Mouse (Mus musculus): ENCODE data around the gene Trp73. TPM values are rescaled to one million over a fixed set of nuclear protein-coding genes. Genes with fewer than 3 reads are reported as not detected.

Trp73 gene
- polyA plus RNA-seq, 1 experiment from 2014 or later: 0.04 TPM

- WGBS: 73% methylated on average over 7 of the region's 7 CpGs
- no peaks in the 10 kb centered on the region for H3K27me3 ChIP-seq (replicated peaks)
- H3K36me3 ChIP-seq: peaks cover 84% of the 10 kb centered on the region
- H3K4me1 ChIP-seq (replicated peaks): peaks cover 25% of the 10 kb centered on the region
- no peak for ATAC-seq (ENCODE audit: insufficient number of reproducible peaks, low FRiP score)
- H3K9ac ChIP-seq: no peak overlapping the region
- no peaks in the 10 kb centered on the region for H3K9me3 ChIP-seq (replicated peaks)
- H3K4me2 ChIP-seq: no peak overlapping the region
- H3K4me3 ChIP-seq: no peak overlapping the region
- H3K27ac ChIP-seq (ENCODE audit: poor library complexity, severe bottlenecking): no peak overlapping the region
Observed at GRCm38 (mm10) chr4:154019571-154019970, 120.4 kb downstream of the Trp73 start.

GRCm38 (mm10) chr4:154015476-154015875 is 124.5 kb downstream of the Trp73 start:
- H3K27me3 ChIP-seq (replicated peaks): no peaks in the 10 kb centered on the region
- H3K4me3 ChIP-seq: no peak overlapping the region
- H3K36me3 ChIP-seq: peaks cover 65% of the 10 kb centered on the region
- no peak for ATAC-seq (ENCODE audit: insufficient number of reproducible peaks, low FRiP score)
- 93% methylated on average over 11 of the region's 11 CpGs for WGBS
- no peaks in the 10 kb centered on the region for H3K9me3 ChIP-seq (replicated peaks)
- no peak overlapping the region for H3K9ac ChIP-seq
- H3K4me2 ChIP-seq: no peak overlapping the region
- H3K4me1 ChIP-seq (replicated peaks): peaks cover 18% of the 10 kb centered on the region
- H3K27ac ChIP-seq (ENCODE audit: poor library complexity, severe bottlenecking): no peak overlapping the region

DNA sequence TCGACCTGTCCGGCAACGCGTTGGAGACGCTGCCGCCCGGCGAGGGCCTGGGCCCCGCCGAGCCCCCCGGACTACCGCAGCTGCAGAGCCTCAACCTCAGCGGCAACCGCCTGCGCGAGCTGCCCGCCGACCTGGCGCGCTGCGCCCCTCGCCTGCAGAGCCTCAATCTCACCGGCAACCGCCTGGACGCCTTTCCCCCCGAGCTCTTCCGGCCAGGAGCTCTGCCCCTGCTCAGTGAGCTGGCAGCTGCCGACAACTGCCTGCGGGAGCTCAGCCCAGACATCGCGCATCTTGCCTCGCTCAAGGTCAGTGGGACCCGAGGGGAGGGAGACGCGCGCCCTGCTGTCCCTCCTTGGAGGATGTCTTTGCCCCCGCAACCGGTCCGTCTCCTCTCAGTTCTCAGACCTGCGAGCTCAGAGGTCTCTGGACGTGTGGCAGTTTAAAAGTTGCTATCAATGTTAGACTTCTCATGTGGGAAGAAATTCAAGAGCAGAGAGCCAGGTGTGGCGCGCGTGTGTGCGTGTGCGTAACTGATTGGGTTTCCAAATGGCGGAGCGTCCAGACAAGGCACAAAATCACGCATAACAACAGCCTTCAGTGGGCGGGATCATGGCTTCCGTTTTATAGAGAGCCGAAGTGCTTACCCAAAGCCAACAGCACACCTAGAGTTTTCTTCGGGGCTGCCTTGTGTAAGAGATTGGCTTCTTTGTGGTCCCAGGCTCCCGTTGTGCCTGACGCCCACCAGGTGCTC is 127.7 kb downstream of the Trp73 start:
- Histone ChIP-seq H3K4me3 (peak overlapping the region; percentile 79), H3K4me2 (peak overlapping the region; percentile 92), H3K27ac (ENCODE audit: poor library complexity, severe bottlenecking) (0 out of 2 replicates have a peak overlapping the region, but pooled peaks have one; percentile 10), H3K9ac (peak overlapping the region; percentile 96), H3K4me1 (replicated peaks) (peaks cover 18% of the 10 kb centered on the region), H3K27me3 (replicated peaks) (no peaks in the 10 kb centered on the region), H3K36me3 (peaks cover 35% of the 10 kb centered on the region), H3K9me3 (replicated peaks) (no peaks in the 10 kb centered on the region)
- 1% methylated on average over 55 of the region's 55 CpGs for WGBS
- ATAC-seq (ENCODE audit: insufficient number of reproducible peaks, low FRiP score): no peak; the same call in 1 of the 2 replicates

DNA sequence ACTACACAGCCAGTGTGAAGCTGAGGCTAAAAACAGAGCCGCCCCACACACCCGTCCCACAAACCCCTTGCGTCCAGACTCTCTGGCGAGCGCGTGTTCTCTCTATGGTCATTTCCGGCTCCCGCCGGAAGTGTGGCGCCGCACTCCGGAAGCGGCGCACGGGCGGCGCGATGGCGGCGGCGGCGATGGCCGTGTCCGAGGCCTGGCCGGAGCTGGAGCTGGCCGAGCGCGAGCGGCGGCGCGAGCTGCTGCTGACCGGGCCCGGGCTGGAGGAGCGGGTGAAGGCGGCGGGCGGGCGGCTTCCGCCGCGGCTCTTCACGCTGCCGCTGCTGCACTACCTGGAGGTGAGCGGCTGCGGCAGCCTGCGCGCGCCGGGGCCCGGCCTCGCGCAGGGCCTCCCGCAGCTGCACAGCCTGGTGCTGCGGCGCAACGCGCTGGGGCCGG is 128.3 kb downstream of the Trp73 start, which contains the start of gene Lrrc47:
Gene Lrrc47 (plus strand): TSS at position 86 of the 444 bp plus-strand sequence.
- H3K27me3 ChIP-seq (replicated peaks): no peaks in the 10 kb centered on the region
- WGBS: under 1% methylated on average over 59 of the region's 59 CpGs
- H3K4me2 ChIP-seq: peak within 1 kb of the TSS; percentile 92
- peak within 1 kb of the TSS; percentile 96 for H3K9ac ChIP-seq
- 0 out of 2 replicates have a peak within 1 kb of the TSS, but pooled peaks have one; percentile 10 for H3K27ac ChIP-seq (ENCODE audit: poor library complexity, severe bottlenecking)
- peaks cover 18% of the 10 kb centered on the region for H3K4me1 ChIP-seq (replicated peaks)
- peak; percentile 90 for ATAC-seq (ENCODE audit: insufficient number of reproducible peaks, low FRiP score)
- H3K36me3 ChIP-seq: peaks cover 35% of the 10 kb centered on the region
- no peaks in the 10 kb centered on the region for H3K9me3 ChIP-seq (replicated peaks)
- H3K4me3 ChIP-seq: peak within 1 kb of the TSS; percentile 79

DNA sequence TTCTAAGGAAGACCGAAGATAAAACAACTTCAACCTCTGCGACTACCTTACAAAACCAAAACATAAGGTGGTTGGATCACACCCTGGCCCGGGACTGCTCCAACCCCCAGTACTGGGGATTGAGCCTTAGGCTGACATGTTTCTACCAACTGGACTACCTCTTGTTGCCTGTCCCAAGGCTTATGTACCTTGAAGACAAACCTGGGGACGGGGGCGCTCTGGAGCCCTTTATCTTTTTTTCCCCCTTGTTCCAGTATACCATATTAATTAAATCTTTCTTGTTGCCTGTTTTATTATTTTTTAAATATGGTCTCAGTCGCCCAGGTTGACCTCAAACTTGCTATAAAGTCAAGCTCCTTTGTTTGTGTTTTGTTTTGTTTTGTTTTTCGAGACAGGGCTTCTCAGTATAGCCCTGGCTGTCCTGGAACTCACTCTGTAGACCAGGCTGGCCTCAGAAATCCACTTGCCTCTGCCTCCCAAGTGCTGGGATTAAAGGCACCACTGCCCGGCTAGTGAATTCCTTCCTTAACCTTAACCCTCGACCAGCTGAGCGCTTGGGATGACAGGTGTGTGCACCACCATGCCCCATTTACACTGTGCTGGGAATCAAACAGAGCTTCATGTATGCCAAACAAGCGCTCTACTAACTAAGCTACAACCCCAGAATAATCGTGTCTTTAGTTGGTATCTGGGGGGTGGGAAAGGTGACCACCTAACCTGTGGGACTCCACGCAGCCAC is 128.9 kb downstream of the Trp73 start:
- Histone ChIP-seq H3K27ac (ENCODE audit: poor library complexity, severe bottlenecking) (no peak overlapping the region), H3K9ac (peak overlapping the region; percentile 96), H3K4me1 (replicated peaks) (peaks cover 18% of the 10 kb centered on the region), H3K4me2 (peak overlapping the region; percentile 92), H3K9me3 (replicated peaks) (no peaks in the 10 kb centered on the region), H3K4me3 (peak overlapping the region; percentile 79), H3K36me3 (peaks cover 35% of the 10 kb centered on the region), H3K27me3 (replicated peaks) (no peaks in the 10 kb centered on the region)
- no peak for ATAC-seq (ENCODE audit: insufficient number of reproducible peaks, low FRiP score)
- WGBS: 28% methylated on average over 13 of the region's 13 CpGs

DNA sequence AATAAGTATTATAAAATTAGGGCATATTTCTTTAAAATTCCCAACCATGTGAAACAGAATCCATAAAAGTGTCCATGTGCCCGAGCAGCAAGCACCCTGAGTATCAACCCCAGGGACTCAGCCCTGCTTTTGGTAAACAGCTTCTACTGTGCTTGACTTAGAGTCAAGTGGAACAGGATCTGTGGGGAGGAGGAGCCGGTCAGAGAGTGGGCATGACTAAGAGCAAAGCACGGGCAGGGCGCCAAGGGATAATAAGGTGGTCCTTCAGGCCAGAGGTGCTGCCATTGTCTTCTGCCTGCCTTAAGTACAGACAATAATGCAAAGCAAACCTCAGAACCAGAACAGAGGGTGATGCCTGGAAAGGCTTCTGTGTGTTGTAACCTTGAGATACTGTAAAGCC is 132.2 kb downstream of the Trp73 start:
- Histone ChIP-seq H3K4me2 (no peak overlapping the region), H3K36me3 (peaks cover 47% of the 10 kb centered on the region), H3K9ac (no peak overlapping the region), H3K4me3 (no peak overlapping the region), H3K4me1 (replicated peaks) (peaks cover 8% of the 10 kb centered on the region), H3K9me3 (replicated peaks) (no peaks in the 10 kb centered on the region), H3K27me3 (replicated peaks) (no peaks in the 10 kb centered on the region), H3K27ac (ENCODE audit: poor library complexity, severe bottlenecking) (no peak overlapping the region)
- 72% methylated on average over 4 of the region's 4 CpGs for WGBS
- ATAC-seq (ENCODE audit: insufficient number of reproducible peaks, low FRiP score): no peak

- H3K4me1 ChIP-seq (replicated peaks): 0 out of 2 replicates have a peak, but pooled peaks cover 5% of the 10 kb centered on the region
- no peak overlapping the region for H3K27ac ChIP-seq (ENCODE audit: poor library complexity, severe bottlenecking)
- H3K9ac ChIP-seq: no peak overlapping the region
- H3K4me3 ChIP-seq: no peak overlapping the region
- 90% methylated on average over 6 of the region's 6 CpGs for WGBS
- H3K4me2 ChIP-seq: no peak overlapping the region
- ATAC-seq (ENCODE audit: insufficient number of reproducible peaks, low FRiP score): no peak; the same call in 1 of the 2 replicates
- peaks cover 57% of the 10 kb centered on the region for H3K36me3 ChIP-seq
- H3K9me3 ChIP-seq (replicated peaks): no peaks in the 10 kb centered on the region
- H3K27me3 ChIP-seq (replicated peaks): no peaks in the 10 kb centered on the region
Observed at GRCm38 (mm10) chr4:154006264-154006663, 133.7 kb downstream of the Trp73 start.

Other genes with a start within 250 kb of the Trp73 start
- gene A430005L14Rik, start 183.0 kb downstream of the Trp73 start, polyA plus RNA-seq (2016; fragmentation: Nextera tagmentation; extraction: Ambion mirVana): 49.7 and 51.9 TPM in 2 replicates
- gene Dffb, start 165.1 kb downstream of the Trp73 start, polyA plus RNA-seq (2016; fragmentation: Nextera tagmentation; extraction: Ambion mirVana): 5.6 and 6.5 TPM in 2 replicates
- 17.3 and 18.0 TPM in 2 replicates for gene Cep104, start 165.0 kb downstream of the Trp73 start, polyA plus RNA-seq (2016; fragmentation: Nextera tagmentation; extraction: Ambion mirVana)
- 21.8 and 27.2 TPM in 2 replicates for gene Lrrc47, start 128.5 kb downstream of the Trp73 start, polyA plus RNA-seq (2016; fragmentation: Nextera tagmentation; extraction: Ambion mirVana)
- 64.6 and 77.0 TPM in 2 replicates for gene Smim1, start 114.0 kb downstream of the Trp73 start, polyA plus RNA-seq (2016; fragmentation: Nextera tagmentation; extraction: Ambion mirVana)
- 0.09 and 0.10 TPM in 2 replicates for gene Ccdc27, start 97.5 kb downstream of the Trp73 start, polyA plus RNA-seq (2016; fragmentation: Nextera tagmentation; extraction: Ambion mirVana)
- gene Wrap73, start 2.2 kb upstream of the Trp73 start, polyA plus RNA-seq (2016; fragmentation: Nextera tagmentation; extraction: Ambion mirVana): 23.5 and 24.1 TPM in 2 replicates
- 128 and 135 TPM in 2 replicates for gene Tprgl, start 20.5 kb upstream of the Trp73 start, polyA plus RNA-seq (2016; fragmentation: Nextera tagmentation; extraction: Ambion mirVana)
- gene Megf6, start 30.5 kb upstream of the Trp73 start, polyA plus RNA-seq (2016; fragmentation: Nextera tagmentation; extraction: Ambion mirVana): 16.0 and 19.4 TPM in 2 replicates
- gene Arhgef16, start 161.5 kb upstream of the Trp73 start, polyA plus RNA-seq (2016; fragmentation: Nextera tagmentation; extraction: Ambion mirVana): 1.8 and 1.9 TPM in 2 replicates
- gene B230104I21Rik, start 195.9 kb upstream of the Trp73 start, polyA plus RNA-seq (2016; fragmentation: Nextera tagmentation; extraction: Ambion mirVana): not detected in 2 replicates

All from heart, embryonic 12.5 days (tissue).